Mouse (Mus musculus): Measurements from ENCODE around the gene Fam129b.

DNA sequence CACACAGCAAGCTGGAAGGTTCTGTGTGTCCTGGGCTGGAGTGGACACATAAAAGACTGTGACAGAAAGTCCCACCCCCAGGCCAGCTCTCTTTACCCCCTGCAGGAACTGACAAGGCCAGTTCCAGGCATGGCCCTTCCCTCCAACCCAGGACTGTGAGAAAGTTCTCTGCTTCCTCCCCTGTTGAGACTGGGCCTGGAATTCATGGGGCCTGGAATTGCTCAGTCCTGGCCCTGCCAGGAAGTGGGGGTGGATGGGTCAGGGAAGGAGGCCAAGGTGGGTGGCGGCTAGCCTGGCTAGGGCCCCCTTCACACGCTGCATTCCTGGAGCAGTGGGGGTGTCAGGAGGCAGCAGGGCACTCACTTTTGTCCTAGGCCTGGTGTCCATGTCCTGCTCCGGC lies 39.0 kb downstream of the Fam129b start:
- TF ChIP-seq CTCF (IDR thresholded peaks at IDR 0.05; ENCODE audit: low read depth, low read length) (no peak), POLR2A (IDR thresholded peaks at IDR 0.05; ENCODE audit: borderline replicate concordance, low read depth, low read length) (no peak)

All from bone marrow macrophage, adult 2 months (primary cell).